Mouse (Mus musculus): Measurements from ENCODE around the gene Agtpbp1. TPM values are rescaled to one million over a fixed set of nuclear protein-coding genes. Genes with fewer than 3 reads are reported as not detected.

The Agtpbp1 gene
- polyA plus RNA-seq, 1 experiment from 2014 or later = 44.7 TPM

DNA sequence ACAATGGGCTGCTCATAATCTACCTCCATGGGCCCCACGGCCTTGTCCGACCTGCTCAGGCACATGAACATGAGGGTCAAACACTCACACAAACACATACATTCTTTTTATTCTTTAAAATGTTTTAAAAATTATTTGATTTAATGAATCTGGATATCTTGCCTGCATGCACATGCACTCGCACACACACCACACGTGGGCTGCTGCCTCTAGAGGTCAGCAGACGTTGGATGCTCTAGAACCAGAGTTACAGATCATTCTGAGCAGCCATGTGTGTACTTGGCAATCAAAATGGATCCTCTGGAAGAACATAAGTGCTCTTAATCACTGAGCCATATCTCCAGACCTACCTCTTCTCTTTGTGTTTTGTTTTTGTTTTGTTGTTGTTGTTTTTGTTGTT lies 112.8 kb downstream of the Agtpbp1 start:
- Histone ChIP-seq H3K36me3 (peaks cover 13% of the 10 kb centered on the region; the same call in 1 of the 2 replicates), H3K27me3 (replicated peaks) (no peaks in the 10 kb centered on the region), H3K4me1 (no peaks in the 10 kb centered on the region), H3K4me2 (replicated peaks) (no peak overlapping the region), H3K27ac (no peak overlapping the region), H3K4me3 (no peak overlapping the region), H3K9me3 (no peaks in the 10 kb centered on the region), H3K9ac (no peak overlapping the region)
- ATAC-seq (ENCODE audit: low FRiP score, low read depth) = no peak
- 91% methylated on average over 5 of the region's 5 CpGs for WGBS

DNA sequence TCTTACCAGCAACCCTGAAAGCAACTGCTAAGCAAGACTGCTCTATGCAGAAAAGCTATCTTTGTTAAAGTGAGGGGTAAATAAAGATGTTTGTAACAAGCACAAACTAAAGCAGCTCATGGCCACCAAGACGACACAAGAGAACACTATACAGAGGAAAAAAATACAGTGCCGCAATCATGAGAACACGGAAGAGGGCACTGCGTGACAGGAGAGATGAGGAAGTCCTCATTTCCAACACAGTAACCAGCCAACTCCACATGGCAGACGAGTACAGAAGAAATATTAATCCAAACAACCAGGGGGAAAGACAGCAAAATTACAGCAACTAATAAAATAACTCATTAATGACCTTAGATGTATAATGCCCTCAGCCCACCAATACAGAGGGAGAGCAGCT lies 115.3 kb downstream of the Agtpbp1 start:
- WGBS = 96% methylated on average over 5 of the region's 5 CpGs
- Histone ChIP-seq H3K4me1 (no peaks in the 10 kb centered on the region), H3K9me3 (no peaks in the 10 kb centered on the region), H3K4me3 (no peak overlapping the region), H3K27me3 (replicated peaks) (no peaks in the 10 kb centered on the region), H3K4me2 (replicated peaks) (no peak overlapping the region), H3K27ac (no peak overlapping the region), H3K9ac (no peak overlapping the region), H3K36me3 (peaks cover 7% of the 10 kb centered on the region; the same call in 1 of the 2 replicates)
- ATAC-seq (ENCODE audit: low FRiP score, low read depth) = no peak

DNA sequence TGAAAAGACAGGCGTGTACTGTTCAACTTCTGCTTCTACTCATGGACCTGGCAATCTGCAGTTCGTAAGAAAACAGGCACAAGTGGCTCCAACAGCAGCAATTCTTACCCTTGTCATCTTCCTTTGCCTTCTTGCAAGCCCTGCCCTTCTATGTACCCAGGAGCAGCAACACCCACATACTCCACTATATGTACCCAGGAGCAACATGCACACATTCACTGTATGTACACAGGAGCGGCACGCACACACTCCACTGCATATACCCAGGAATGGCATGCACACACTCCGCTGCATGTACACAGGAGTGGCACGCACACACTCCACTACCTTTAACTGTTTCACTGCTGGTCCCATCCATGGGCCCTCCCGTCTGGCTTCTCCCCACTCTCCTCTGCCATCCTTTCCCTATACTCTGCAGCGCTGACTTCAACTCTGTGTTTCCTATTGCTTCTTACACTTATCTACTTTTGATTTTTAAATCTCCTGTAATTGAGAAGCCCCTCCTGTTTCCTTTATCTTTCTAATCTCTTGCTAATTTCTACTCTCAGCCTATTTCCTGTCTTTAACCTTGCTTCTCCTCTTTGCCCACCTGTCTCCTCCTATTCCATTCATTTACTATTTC lies 116.7 kb downstream of the Agtpbp1 start:
- H3K4me1 ChIP-seq = no peaks in the 10 kb centered on the region
- 85% methylated on average over 8 of the region's 8 CpGs for WGBS
- H3K4me2 ChIP-seq (replicated peaks) = no peak overlapping the region
- no peaks in the 10 kb centered on the region for H3K27me3 ChIP-seq (replicated peaks)
- no peak overlapping the region for H3K4me3 ChIP-seq
- ATAC-seq (ENCODE audit: low FRiP score, low read depth) = no peak
- peaks cover 5% of the 10 kb centered on the region; the same call in 1 of the 2 replicates for H3K36me3 ChIP-seq
- no peak overlapping the region for H3K27ac ChIP-seq
- no peaks in the 10 kb centered on the region for H3K9me3 ChIP-seq
- no peak overlapping the region for H3K9ac ChIP-seq

DNA sequence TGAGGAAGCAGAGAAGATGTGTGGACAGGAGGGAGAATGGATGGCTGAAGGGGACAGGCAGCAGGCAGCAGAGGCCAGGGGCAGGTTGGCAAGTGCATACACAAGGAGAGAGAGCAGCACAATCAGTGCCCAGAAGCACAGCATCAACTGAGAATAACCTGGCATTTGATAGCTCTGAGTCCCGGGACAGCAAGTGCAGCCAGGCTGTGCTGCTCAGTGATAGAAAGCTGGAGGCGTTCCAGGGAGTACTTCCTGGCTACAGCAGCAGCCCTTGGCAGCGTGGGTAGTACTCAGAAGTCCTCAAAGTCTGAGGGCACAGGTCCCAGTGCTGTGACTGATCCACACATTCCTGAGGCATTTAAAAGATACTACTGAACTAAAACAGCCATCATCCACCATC lies 117.4 kb downstream of the Agtpbp1 start:
- no peak overlapping the region for H3K9ac ChIP-seq
- H3K4me2 ChIP-seq (replicated peaks) = no peak overlapping the region
- 70% methylated on average over 3 of the region's 3 CpGs for WGBS
- H3K9me3 ChIP-seq = no peaks in the 10 kb centered on the region
- H3K27ac ChIP-seq = no peak overlapping the region
- ATAC-seq (ENCODE audit: low FRiP score, low read depth) = no peak
- no peaks in the 10 kb centered on the region for H3K4me1 ChIP-seq
- H3K4me3 ChIP-seq = no peak overlapping the region
- H3K36me3 ChIP-seq = peaks cover 5% of the 10 kb centered on the region; the same call in 1 of the 2 replicates
- no peaks in the 10 kb centered on the region for H3K27me3 ChIP-seq (replicated peaks)

DNA sequence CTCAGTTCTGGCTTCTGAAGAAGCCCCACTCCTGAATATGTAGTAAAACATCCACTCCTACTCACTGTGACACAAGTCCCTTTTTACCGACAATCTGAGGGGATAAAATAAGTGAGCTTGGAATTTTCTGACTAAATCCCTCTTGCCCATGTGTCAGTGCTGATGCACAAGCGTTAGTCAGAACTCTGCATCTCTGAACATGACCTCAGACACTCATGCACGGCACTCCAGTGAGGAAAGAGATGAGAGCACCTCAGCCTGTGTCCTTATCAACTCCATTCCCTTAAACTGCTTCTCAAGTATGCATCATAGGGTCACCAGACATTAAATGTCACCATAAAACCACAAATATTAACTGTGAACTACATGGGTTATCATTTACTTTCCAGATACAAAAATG lies 124.1 kb downstream of the Agtpbp1 start:
- H3K4me2 ChIP-seq (replicated peaks) = no peak overlapping the region
- H3K4me1 ChIP-seq = no peaks in the 10 kb centered on the region
- no peak for ATAC-seq (ENCODE audit: low FRiP score, low read depth)
- H3K4me3 ChIP-seq = no peak overlapping the region
- 94% methylated on average over 3 of the region's 3 CpGs for WGBS
- H3K9ac ChIP-seq = no peak overlapping the region
- no peaks in the 10 kb centered on the region for H3K9me3 ChIP-seq
- no peaks in the 10 kb centered on the region for H3K27me3 ChIP-seq (replicated peaks)
- no peak overlapping the region for H3K27ac ChIP-seq
- H3K36me3 ChIP-seq = peaks cover 7% of the 10 kb centered on the region

DNA sequence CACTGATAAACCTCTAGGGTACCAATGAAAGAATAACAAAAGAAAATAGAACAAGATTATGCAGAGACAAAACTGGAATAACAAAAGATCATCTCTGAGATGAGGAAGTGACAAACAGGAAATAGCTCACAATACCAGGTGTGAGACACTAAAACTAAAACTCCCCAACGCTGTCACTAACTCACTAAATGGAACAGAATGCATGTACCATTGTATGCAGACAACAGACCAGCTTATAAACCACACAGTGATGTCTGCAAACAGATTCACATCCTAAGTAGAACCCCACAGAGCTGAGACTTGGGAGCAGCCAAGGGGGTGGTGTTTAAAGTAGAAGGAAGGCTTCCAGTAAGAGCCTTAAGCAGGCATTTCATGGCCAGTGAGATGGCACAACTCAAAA lies 128.8 kb downstream of the Agtpbp1 start:
- 89% methylated on average over 1 of the region's 1 CpGs for WGBS
- no peak overlapping the region for H3K4me2 ChIP-seq (replicated peaks)
- no peak overlapping the region for H3K9ac ChIP-seq
- H3K36me3 ChIP-seq = peaks cover 7% of the 10 kb centered on the region
- no peaks in the 10 kb centered on the region for H3K27me3 ChIP-seq (replicated peaks)
- H3K9me3 ChIP-seq = no peaks in the 10 kb centered on the region
- ATAC-seq (ENCODE audit: low FRiP score, low read depth) = no peak
- peaks cover 11% of the 10 kb centered on the region for H3K4me1 ChIP-seq
- no peak overlapping the region for H3K27ac ChIP-seq
- H3K4me3 ChIP-seq = no peak overlapping the region

DNA sequence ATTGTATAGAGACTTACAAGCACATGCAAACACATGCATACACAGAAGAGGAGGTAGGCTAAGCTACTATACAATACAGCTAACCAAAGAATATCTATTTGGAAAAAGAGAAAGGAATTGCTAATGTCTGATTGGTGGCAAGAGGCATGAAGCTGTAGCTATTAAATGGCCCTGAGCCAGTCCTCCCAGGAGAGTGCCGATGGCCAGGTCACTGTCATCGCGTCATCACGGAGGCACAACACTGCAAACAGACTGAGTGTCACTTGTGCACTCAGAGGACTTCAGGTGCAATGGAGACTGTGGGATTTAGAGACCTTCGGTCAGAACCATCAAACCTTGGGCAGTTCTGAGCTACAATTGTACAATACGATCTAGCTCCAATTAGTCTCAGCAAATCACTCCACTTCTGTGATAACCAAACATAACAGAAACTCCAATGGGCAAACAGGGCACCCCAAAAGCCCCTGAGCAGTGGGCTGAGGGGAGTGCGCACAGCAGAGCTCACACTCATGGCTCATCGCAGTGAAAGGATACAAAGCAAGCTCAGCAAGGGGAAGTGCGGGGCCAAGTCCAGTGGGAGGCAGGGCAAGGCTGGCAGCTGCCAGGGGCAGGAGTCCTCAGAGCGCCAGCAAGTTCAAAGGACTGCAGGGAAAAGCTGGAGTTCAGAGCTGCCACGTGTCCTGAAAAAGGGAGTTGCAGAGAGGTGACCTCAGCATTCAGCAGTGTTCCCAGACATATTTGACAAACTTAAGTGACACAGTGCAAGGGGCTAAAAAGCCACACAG lies 130.8 kb downstream of the Agtpbp1 start:
- H3K4me3 ChIP-seq = no peak overlapping the region
- no peak for ATAC-seq (ENCODE audit: low FRiP score, low read depth)
- H3K9ac ChIP-seq = no peak overlapping the region
- H3K4me1 ChIP-seq = peaks cover 11% of the 10 kb centered on the region
- H3K9me3 ChIP-seq = no peaks in the 10 kb centered on the region
- no peak overlapping the region for H3K4me2 ChIP-seq (replicated peaks)
- 87% methylated on average over 11 of the region's 11 CpGs for WGBS
- H3K27me3 ChIP-seq (replicated peaks) = no peaks in the 10 kb centered on the region
- no peak overlapping the region for H3K27ac ChIP-seq
- H3K36me3 ChIP-seq = peaks cover 4% of the 10 kb centered on the region; the same call in 1 of the 2 replicates

DNA sequence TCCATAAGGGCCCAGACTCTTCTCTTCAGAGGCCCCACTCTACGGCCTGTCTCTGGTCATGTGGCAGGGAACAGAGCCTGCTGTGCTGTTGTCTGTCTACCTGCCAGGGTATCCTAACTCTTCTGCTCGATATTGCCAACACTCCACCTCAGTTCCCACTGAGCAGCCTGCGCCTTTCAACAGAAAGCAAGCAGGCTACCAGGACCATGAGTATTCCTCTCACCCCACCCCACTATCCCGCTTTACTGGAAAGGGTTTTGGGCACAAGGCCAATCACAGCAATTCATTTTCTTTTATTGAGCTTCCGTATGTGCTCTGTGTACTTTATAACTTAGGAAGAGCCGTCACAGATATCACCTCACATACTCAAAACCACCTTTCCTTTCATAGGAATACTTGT lies 131.4 kb downstream of the Agtpbp1 start:
- H3K27ac ChIP-seq = no peak overlapping the region
- H3K27me3 ChIP-seq (replicated peaks) = no peaks in the 10 kb centered on the region
- no peak for ATAC-seq (ENCODE audit: low FRiP score, low read depth)
- H3K4me1 ChIP-seq = peaks cover 11% of the 10 kb centered on the region
- 67% methylated on average over 6 of the region's 6 CpGs for WGBS
- peaks cover 4% of the 10 kb centered on the region; the same call in 1 of the 2 replicates for H3K36me3 ChIP-seq
- no peak overlapping the region for H3K9ac ChIP-seq
- no peak overlapping the region for H3K4me3 ChIP-seq
- H3K9me3 ChIP-seq = no peaks in the 10 kb centered on the region
- H3K4me2 ChIP-seq (replicated peaks) = no peak overlapping the region

DNA sequence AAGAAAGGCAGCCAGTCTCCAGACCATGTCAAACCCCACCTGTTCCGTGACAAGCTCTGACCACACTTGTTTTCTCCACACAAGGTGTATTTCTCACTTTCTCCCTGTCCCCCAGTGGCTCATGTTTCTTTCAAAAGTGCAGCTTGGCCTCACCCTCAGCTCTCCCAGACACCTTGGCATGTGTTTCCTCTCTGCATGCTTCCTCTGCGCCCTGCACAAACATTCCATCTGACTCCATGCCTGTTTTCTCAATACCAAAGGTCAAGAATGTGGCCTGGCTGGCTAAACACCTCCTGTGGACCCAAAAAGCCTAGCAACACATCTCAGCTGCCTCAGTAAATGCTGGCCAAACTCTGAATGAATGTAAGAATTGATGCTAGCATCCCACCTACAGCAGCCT lies 132.0 kb downstream of the Agtpbp1 start:
- no peaks in the 10 kb centered on the region for H3K9me3 ChIP-seq
- no peak overlapping the region for H3K27ac ChIP-seq
- H3K4me1 ChIP-seq = peaks cover 11% of the 10 kb centered on the region
- WGBS = 69% methylated on average over 2 of the region's 2 CpGs
- no peaks in the 10 kb centered on the region for H3K27me3 ChIP-seq (replicated peaks)
- no peak overlapping the region for H3K4me2 ChIP-seq (replicated peaks)
- no peak overlapping the region for H3K4me3 ChIP-seq
- H3K36me3 ChIP-seq = peaks cover 4% of the 10 kb centered on the region; the same call in 1 of the 2 replicates
- no peak overlapping the region for H3K9ac ChIP-seq
- ATAC-seq (ENCODE audit: low FRiP score, low read depth) = no peak

DNA sequence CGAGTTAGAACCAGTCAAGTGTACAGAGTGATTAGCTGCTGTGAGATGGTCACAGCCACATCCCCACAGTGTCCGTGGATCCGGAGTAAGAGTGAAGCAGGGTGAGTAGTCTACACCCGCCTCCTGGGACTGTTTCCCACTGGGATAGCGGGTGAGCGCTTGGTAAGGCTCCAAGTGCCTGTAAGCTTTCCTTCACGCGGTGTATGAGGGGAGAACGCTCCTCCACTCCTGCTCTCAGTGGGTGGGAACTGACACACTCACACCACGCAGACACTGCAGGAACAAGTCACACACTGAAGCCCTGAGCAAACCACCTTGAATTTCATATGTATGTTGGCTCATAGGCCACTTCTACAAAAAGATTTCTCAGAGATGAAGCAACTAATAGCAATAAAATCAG lies 134.2 kb downstream of the Agtpbp1 start:
- Histone ChIP-seq H3K9me3 (no peaks in the 10 kb centered on the region), H3K36me3 (peaks cover 4% of the 10 kb centered on the region; the same call in 1 of the 2 replicates), H3K27ac (no peak overlapping the region), H3K4me3 (no peak overlapping the region), H3K27me3 (replicated peaks) (no peaks in the 10 kb centered on the region), H3K4me1 (peaks cover 11% of the 10 kb centered on the region), H3K9ac (no peak overlapping the region), H3K4me2 (replicated peaks) (no peak overlapping the region)
- ATAC-seq (ENCODE audit: low FRiP score, low read depth) = no peak
- 91% methylated on average over 10 of the region's 10 CpGs for WGBS

DNA sequence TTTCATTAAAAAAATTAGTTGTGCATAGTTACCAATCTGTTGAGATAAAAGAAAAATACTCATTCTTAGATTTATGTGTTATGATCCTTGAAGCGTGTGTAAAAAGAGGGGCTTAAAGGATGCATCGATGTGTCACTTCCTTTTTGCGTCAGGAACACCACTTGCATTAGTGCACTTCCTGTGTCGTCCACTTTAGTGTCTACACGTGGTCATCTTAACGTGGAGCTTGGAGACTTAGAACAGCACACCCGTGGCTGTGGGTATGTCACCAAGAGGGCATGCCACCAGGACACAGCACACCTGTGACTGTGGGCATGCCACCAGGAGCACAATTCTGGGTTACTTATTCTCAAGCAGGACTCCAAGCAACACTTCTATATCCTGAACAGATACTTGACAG lies 137.9 kb downstream of the Agtpbp1 start:
- Histone ChIP-seq H3K4me1 (no peaks in the 10 kb centered on the region), H3K4me2 (replicated peaks) (no peak overlapping the region), H3K27me3 (replicated peaks) (no peaks in the 10 kb centered on the region), H3K9me3 (no peaks in the 10 kb centered on the region), H3K4me3 (no peak overlapping the region), H3K36me3 (peaks cover 4% of the 10 kb centered on the region; the same call in 1 of the 2 replicates), H3K27ac (no peak overlapping the region), H3K9ac (no peak overlapping the region)
- whole genome bisulfite sequencing = 89% methylated on average over 7 of the region's 7 CpGs
- ATAC-seq (ENCODE audit: low FRiP score, low read depth) = no peak

DNA sequence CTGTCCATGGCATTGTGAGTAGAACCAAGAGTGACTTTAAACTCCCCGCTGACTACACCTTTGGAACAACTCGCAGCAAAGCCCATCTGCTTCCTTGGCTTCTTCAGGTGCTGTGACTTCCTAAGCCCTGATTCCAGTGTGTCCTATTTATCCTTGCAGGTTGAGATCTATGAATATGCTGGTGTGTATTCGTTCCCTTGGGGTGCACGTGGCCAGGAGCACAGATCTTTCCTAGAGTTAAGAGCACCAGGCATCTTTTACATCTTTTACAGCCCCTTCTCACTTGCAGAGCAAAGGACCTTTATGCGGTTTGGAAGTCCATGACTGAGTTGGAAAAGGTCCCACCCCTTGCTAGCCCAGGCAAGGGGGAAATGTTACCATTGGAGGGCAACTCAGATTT lies 139.8 kb downstream of the Agtpbp1 start:
- Histone ChIP-seq H3K27me3 (replicated peaks) (no peaks in the 10 kb centered on the region), H3K4me2 (replicated peaks) (no peak overlapping the region), H3K4me1 (no peaks in the 10 kb centered on the region), H3K4me3 (no peak overlapping the region), H3K27ac (no peak overlapping the region), H3K36me3 (no peaks in the 10 kb centered on the region; the same call in 1 of the 2 replicates), H3K9me3 (no peaks in the 10 kb centered on the region), H3K9ac (no peak overlapping the region)
- no peak for ATAC-seq (ENCODE audit: low FRiP score, low read depth)
- WGBS = 88% methylated on average over 5 of the region's 5 CpGs
